Mouse (Mus musculus): ENCODE data around the gene Gipc3.

The Gipc3 gene

GRCm38 (mm10) chr10:81349146-81349545, 6.1 kb upstream of the Gipc3 start:
- peak in 1 of 2 experiments; percentile 64 for DNase-seq (ENCODE audit: low spot score in 2 of 2)

- DNase-seq (ENCODE audit: low spot score in 2 of 2), result peak; percentile 69 to 71
Observed at GRCm38 (mm10) chr10:81346453-81347067, 3.5 kb upstream of the Gipc3 start.

GRCm38 (mm10) chr10:81345162-81345534, 2.1 kb upstream of the Gipc3 start:
- no peak for DNase-seq (ENCODE audit: low spot score in 2 of 2)

- peak in 1 of 2 experiments; percentile 55 for DNase-seq (ENCODE audit: low spot score in 2 of 2)
Observed at GRCm38 (mm10) chr10:81344421-81345161, 1.5 kb upstream of the Gipc3 start.

GRCm38 (mm10) chr10:81341333-81341949, 1.6 kb downstream of the Gipc3 start:
- peak; percentile 56 to 66 for DNase-seq (ENCODE audit: low spot score in 2 of 2)

- DNase-seq (ENCODE audit: low spot score in 2 of 2), result no peak
Observed at GRCm38 (mm10) chr10:81340551-81341332, 2.3 kb downstream of the Gipc3 start.

GRCm38 (mm10) chr10:81336558-81336957, 6.5 kb downstream of the Gipc3 start:
- DNase-seq (ENCODE audit: low spot score in 2 of 2), result no peak

GRCm38 (mm10) chr10:81335393-81336340, 7.4 kb downstream of the Gipc3 start:
- DNase-seq (ENCODE audit: low spot score in 2 of 2), result no peak

- no peak for DNase-seq (ENCODE audit: low spot score in 2 of 2)
Observed at GRCm38 (mm10) chr10:81334324-81334723, 8.7 kb downstream of the Gipc3 start.

GRCm38 (mm10) chr10:81332277-81332676, 10.8 kb downstream of the Gipc3 start:
- DNase-seq (ENCODE audit: low spot score in 2 of 2), result no peak

GRCm38 (mm10) chr10:81330007-81330406, 13.1 kb downstream of the Gipc3 start:
- DNase-seq (ENCODE audit: low spot score in 2 of 2), result no peak

GRCm38 (mm10) chr10:81329194-81329975, 13.7 kb downstream of the Gipc3 start:
- DNase-seq (ENCODE audit: low spot score in 2 of 2), result peak; percentile 80 to 82

GRCm38 (mm10) chr10:81328386-81328785, 14.7 kb downstream of the Gipc3 start, which contains the start of gene Tbxa2r:
Tbxa2r (plus strand) TSS chr10:81328731.
- DNase-seq (ENCODE audit: low spot score in 2 of 2), result peak; percentile 68 to 74

- no peak for DNase-seq (ENCODE audit: low spot score in 2 of 2)
Observed at GRCm38 (mm10) chr10:81327959-81328358, 15.1 kb downstream of the Gipc3 start.

- no peak for DNase-seq (ENCODE audit: low spot score in 2 of 2)
Observed at GRCm38 (mm10) chr10:81326858-81327257, 16.2 kb downstream of the Gipc3 start.

GRCm38 (mm10) chr10:81325781-81326180, 17.3 kb downstream of the Gipc3 start:
- DNase-seq (ENCODE audit: low spot score in 2 of 2), result no peak

- DNase-seq (ENCODE audit: low spot score in 2 of 2), result no peak
Observed at GRCm38 (mm10) chr10:81325176-81325575, 17.9 kb downstream of the Gipc3 start.

GRCm38 (mm10) chr10:81323791-81324530, 19.1 kb downstream of the Gipc3 start:
- no peak for DNase-seq (ENCODE audit: low spot score in 2 of 2)

GRCm38 (mm10) chr10:81323141-81323775, 19.8 kb downstream of the Gipc3 start:
- no peak for DNase-seq (ENCODE audit: low spot score in 2 of 2)
